Mouse (Mus musculus) right cerebral cortex, adult 2 months (tissue): Measurements from ENCODE around the gene Slc4a1.

Experiments
- DNase-seq, 2 experiments: peaks; one replicate each; pipeline ENCODE4 v3.0.0; 2021 to 2022; ENCODE audit warnings: low spot score in 2 of 2

Gene Slc4a1

DNA sequence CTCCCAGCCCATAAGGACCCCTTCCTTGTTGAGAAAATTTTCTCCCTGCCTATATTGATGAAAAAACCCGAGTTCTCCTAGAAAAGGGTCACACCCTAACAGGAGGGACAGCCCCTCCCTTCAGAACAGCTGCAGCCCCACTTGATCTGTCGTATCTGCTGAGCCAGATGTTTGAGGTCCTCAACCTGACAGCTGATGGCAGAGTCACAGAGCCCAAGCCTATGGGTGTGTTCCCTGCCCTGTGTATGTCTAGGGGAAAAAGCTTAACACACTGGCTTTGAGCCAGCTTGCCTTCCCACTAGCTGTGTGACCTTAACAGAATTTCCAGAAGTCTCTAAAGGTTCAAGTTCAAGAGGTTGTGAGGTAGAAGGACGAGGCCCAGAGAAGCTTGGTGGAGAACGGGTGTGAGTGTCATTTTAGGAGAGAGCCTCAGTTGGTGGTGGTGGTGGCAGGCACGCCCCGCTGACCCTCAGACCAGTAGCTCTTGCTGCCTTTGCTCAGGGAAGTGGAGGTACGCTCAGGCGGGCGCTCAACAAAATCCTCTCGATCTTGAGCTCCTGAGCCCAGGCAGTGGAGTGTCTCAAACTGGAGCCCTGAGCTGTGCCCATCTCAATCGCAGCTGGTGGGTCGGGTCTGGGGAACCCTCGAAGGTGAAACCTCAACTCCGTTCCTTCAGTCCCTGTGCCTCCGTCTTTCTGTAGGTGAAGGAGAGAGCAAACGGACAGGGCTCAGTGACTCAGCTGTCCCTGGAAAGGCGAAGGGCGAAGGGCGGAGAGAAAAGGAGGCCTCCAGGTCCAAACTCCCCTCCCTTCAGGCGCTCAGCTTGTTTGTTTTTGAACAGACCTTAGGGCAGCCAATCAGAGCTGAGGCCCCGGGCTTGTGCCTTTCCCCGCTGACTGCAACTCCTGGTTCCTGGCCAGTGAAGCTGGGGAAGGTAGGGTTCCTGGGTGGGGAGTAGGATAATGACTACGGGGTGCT lies 9.5 kb upstream of the Slc4a1 start:
- DNase-seq, result no peak

DNA sequence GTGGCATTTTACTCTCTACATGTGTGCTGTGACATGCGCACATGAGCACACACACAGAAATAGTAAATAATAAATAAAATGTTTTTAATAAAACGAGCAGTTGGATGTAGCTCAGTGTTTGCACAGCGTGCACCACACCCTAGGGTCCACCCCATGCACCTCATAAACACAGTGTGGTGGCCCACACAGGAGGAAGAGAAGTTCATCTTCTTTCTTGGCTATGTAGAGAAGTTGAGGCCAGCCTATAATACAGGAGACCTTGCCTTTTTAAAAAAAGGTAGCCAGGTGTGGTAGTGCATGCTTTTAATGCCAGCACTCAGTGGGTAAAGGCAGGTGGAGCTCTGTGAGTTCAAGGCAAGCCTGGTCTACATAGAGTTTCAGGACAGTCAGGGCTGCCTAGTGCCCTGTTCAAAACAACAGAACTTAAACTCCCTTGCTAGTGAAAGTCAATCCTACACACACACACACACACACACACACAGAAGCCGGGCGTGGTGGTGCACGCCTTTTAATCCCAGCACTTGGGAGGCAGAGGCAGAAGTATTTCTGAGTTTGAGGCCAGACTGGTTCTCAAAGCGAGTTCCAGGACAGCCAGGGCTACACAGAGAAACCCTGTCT lies 8.2 kb upstream of the Slc4a1 start:
- DNase-seq, result no peak

DNA sequence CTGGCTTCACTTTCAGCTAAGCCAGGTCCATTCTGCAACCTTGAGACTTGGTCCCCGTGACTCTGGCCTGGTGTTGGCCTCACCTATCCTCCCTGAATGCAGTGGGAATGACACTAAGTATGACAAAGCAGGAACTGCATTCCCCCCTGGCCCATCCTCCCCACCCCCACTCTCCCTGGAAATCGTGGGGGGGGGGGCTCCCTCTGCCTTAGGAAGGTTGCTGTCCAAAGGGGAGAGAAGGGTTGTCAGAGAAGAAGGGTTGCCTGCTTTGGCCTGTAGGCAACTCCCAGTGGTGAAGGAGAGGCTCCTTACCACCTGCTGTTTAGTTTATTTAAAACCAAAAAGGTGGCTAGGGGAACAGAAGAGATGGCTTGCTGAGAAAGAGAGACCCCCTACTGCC lies 7.6 kb upstream of the Slc4a1 start:
- no peak for DNase-seq

DNA sequence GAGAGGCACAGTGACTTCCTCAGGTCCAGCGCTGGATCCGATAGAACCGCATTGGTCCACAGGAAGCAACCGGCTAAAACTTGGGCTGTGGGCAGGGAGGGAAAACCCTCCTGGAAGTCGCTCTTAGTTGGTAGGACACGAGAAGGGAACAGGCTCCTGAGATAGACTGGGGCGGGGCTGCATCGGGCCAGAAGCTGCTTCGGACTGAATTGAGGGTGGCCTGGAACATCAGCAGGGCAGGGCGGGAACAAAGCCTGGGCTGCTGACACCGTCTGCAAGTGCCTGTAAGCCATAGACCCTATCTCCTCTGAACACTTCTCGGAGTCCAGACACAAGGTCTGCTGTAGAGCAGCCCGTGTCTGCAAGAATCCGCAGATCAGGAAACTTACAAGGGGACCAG lies 6.9 kb upstream of the Slc4a1 start:
- DNase-seq, result no peak

DNA sequence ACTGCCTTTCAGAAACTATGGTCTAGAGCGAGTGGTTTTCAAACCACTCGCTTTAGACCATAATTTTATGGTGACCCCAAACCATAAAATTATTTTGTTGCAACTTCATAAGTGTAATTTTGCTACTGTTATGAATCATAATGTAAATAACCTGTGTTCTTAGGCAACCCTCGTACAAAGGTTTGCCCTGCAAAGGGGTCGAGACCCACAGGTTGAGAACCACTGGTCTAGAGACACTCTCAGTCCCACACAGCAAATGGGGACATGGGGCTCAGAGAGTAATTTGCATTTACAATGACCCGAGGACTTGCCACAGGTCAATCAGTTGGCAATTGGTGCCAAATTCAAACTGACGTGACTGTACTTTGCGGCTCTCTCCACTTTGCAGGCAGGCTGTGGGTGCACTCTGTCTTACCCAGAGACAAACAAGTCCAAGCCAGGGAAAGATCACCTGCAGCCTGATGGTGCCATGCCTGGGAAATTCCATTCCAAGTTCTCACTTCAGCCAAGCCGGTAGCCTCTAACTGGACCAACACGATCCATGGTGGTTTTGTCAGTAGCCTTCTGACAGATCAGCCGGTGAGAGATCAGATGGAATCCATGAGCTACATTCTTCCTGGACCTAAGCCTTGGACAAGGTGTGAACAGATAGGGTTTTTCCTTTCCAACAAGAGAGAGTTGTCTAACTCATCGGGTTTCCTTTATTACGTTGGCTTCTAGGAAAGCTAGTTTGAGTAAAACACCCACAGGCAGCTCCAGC lies 6.1 kb upstream of the Slc4a1 start:
- DNase-seq, result no peak

DNA sequence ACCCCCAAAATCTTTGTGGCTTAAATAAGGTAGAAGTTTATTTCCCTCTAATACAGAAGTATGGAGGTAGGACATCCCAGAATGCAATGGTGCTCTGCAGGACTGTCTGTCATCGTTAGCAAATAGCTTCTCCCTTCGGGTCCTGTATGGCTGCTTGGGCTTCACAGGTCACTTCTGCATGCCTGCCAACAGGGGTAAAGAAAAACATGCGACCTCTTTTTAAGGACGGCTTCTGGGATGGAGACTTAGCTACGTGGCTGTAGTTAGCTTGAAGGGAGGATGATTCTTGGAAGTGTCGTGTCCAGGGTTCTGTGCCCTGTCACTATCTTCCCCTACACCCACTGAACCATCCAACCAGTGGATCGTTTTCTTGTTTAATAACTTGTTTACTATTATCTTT lies 4.3 kb upstream of the Slc4a1 start:
- DNase-seq, result no peak

DNA sequence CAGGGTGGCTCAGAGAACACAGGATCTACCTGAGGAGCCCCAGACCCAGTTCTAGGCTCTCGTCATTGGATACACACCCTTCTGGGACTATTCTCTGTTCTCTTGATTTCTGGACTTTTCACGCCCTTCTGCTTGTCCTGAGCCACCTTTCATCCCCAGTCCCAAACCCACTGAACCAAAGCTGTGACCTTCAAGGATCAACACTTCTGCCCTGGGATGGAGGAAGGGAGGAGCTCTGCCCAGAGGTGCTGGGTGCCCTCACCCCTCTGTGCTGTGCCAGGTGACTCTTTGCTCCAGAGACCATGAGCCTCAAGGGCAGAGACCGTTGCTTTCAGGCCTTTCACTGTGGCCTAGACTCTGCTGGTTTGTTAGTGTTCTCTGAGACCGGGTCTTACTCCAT lies 3.3 kb upstream of the Slc4a1 start:
- DNase-seq, result no peak

DNA sequence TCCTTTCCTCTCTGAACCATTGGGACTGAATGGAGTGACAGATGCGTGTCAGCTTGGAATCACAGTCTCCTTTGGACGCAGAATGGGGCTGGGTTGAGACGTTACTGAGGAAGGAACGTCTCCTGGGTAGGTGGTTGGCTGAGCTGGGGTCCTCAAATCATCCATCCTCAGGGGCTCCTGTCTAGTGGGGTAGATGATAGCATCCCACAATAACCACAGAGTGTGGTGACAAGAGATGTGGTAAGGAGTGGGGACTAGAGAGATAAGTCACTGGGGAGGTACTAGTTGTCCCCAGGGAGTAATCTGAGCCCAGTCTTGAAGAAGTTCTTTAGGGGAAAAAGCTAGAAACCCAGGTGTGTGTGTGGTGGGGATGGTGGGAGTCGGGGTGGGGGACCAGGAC lies 2.3 kb upstream of the Slc4a1 start:
- DNase-seq, result no peak

DNA sequence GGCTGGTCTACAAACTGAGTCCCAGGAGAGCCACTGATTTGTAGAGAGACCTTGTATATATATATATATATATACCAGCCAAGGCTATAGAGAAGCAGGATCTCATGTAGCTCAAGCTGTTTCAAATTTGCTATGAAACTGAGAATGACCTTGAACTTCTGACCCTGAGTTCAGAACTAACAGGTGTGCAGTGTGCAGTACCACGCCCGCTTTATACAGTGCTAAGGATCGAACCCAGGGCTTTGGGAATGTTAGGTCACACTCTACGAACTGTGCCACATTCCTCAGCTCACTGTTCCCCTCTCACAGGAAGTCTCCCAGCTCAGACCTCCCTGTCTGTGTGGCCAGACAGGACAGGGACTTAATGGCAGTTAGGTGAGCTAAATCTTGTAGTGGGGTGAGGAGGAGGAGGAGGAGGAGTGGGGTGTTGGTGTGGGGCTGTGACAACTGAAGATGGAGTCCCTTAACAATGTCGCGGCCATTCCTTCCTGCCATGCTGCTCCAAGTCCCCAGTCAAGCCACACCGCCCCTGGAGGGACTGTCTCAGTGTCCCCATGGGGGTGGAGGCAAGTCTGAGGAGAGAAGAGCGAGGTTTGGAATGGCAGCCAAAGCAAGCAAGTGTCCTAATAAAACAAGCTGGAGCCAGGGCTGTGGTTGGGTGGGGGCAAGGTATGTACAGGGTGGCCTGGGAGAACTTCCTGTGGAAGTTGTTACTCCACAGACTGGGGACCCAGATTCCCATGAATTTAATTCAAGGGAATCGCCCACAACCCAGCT lies 1.7 kb upstream of the Slc4a1 start:
- no peak for DNase-seq

DNA sequence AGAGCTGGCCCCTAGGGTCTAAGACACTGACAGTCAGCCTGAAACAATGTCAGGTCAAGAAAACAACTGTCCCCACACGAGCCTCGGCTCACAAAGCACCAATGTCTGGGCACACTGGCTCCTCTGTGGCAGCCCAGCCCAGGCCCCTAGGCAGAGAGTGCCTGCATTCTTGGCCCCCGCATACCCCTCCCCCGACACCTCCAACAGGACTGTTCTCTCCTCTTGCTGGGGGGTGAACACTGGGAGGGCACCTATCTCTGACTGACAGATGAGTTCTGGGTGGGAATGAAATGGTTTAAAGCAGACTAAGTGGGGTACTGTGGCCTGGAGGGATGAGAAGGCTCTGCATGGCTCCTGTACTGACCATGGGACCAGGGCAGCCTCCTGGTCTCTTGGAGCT lies 304 bp downstream of the Slc4a1 start:
- DNase-seq, result no peak

DNA sequence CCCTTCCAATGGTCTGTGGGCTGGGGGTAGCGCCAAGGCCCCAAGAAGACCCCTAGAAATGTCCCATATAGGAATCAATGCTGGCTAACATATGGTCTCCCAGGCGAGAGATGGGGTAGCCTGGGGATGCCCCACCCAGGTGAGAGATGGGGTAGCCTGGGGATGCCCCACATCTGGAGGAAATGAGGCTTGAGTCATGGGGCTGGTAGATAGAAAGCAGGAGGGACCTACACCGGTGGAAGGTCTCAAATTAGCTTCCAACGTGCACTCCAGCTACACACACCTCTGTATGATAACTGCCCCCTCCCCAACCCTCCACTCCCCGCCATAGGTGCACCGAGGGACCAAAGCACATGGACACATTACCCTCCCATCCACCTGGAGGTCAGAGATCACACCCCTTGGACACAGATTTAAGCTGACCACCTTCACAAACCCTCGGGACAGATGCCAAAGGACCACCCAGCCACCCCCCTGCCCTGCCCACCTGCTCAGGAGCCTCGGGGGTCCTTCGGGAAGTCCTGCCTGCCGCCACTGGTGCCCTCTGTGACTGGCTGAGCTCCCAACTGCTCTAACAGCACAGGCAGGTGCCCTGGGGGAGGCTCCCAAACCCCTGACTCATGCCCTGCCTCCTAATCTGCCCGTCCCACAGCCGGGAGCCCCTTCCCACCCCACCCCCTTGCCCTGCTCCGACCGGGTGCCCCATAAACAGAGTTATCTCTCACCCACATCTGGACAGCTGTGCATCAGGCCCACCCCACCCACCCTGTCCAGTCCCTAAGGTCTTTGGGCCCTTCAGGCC lies 1.2 kb downstream of the Slc4a1 start:
- DNase-seq, result no peak

DNA sequence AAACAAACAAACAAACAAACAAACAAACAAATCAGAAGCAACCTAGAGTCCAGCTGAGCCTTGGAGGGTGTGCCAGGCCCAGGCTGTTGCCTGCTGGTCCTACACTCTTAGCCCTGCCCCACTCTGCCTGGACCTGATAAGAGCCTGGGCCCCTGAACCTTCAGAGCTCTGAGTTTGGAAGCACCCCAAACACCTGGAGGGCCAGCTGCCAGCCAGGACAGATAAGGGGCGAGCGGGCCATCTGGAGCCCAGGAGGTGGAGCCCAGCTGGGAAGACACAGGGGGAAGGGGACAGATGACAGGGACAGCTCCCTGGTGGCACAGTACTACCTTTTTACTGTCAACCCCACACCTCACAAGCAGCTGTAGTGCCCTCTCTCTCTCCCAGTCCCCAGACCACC lies 2.4 kb downstream of the Slc4a1 start:
- no peak for DNase-seq

DNA sequence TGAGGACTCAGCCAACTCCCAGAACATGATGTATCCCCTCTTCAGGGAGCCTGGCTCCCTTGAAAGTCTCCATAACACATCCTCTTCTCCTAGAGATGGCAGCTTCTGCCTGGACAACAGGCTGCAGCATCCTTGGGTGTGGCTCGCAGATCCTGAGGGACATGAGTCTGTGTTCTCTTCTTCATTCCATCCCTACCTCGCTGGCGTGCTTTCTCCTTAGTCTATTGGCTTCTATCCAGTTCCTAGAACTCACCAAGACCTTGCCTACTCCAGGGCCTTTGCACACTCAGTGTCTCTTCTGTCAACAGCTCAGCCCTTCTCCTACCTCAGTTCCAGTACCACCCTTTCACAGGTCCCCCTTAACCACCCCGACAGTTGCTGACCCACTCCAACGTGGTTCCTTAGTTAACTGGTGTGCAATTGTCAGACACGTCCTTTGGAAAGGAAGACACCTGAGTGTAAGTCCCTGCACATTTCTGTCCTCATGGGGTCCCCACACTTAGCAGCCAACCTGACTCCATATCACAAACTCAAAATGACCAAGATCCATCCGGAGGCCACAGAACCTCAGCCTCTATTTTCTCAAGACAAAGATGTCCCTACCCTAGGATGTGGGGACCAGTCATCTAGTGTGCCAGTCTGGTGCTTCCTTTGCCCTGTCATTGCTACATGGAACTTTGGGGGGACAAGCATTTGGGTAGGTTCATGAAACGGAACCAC lies 4.1 kb downstream of the Slc4a1 start:
- DNase-seq, result no peak

DNA sequence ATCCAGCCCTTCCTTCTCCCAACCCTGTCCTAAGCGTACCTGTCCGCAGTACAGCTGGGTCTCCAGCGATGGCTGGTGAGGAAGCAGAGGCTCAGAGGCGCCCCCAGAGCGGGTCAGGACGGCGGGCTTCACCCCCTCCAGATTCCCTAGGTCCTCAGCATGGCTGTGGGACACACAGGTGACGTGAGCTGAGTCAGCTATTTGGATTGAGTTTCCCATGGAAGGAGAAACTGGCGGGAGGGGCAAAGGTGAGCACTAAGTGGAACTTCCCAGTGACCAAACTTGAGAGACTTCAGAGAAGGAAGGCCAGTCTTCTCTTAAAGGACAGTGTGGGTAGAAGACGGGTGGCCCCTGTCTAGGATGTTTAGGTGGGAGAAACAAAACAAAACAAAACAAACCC lies 7.6 kb downstream of the Slc4a1 start:
- no peak for DNase-seq

DNA sequence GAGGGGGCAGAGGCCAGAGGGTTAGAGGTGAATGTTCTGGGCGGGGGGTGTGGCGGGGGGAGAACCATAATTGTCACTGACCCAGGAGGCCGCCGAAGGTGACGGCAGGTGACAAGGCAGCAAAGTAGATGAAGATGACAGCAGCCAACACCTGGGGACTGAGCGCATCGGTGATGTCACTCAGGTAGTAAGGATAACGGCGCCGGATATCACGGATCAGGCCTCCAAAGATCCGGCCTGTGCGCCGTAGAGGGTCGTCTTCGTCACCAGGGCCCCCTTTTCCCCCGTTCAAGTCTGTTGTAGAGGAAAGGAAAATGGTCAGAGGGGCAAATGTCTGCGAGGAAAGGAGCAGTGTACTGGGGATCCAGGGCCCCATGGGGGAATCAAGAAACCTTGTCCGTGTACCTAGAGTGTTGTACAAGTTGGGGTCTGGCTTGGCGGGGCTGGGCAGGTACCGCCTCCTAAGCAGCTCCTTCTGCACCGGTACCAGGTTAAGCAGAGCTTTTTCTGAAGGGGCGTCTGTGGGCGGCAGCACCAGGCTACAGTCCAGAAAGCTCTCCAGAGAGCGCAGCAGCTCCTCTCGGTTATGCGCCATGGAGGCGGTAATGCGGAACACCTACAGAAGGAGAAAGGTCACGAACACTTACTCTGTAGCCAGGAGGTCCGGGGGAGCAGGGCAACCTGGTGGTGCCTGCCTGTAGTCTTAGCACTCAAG lies 9.2 kb downstream of the Slc4a1 start:
- peak; percentile 37 to 38 for DNase-seq

DNA sequence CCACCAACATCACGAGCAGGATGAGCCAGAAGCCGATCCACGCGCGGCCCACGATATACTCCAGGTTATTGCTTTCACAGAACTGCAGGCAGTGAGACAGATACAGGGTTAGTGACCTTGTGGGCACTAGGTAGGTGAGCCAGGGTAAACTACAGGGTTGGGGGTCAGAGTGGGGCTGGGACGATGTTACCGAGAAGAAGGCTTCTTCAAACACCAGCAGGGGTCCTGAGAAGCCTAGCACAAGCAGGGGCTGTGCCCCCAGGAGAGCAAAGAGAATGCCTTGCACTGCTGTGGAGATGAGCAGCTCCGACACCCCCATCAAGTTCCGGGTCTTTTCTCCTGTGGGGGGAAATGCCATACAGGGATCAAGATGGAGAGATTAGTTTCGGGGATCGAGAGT lies 9.8 kb downstream of the Slc4a1 start:
- DNase-seq, result no peak

DNA sequence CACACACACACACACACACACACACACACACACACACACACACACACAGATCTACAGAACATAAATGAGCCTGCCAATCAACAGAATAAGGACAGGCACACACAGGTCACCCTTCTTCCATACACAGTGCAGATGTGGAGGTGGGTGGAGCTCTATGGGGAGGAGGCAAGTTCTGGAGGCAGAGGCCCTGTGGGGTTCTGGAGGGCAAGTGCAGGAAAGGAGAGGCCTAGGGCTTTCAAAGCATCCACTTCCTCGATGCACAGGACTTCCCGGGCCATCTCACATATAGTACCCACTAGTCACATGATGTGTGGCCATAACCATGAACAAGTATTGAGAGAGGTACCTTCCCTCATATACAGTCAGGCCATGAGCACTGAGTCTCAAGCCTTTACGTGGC lies 10.5 kb downstream of the Slc4a1 start:
- no peak for DNase-seq

DNA sequence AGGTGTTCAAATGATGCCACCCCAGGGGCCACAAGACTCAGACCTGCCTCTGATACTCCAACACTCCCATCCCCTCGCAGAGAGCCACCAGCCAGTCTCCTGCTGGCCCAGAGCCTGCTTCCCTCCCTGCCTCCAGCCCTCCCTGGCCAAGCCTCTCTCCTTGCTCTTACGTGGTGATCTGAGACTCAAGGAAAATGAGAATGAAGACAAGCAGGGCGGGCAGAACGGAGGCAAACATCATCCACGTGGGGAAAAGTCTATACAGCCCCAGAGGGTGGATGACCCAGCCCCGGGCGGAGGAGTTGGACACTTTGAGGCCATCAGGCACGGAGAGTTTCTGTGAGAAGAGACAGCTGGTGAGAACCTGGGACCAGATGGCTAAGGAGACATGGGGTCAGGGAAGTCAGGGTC lies 13.0 kb downstream of the Slc4a1 start:
- DNase-seq, result no peak

DNA sequence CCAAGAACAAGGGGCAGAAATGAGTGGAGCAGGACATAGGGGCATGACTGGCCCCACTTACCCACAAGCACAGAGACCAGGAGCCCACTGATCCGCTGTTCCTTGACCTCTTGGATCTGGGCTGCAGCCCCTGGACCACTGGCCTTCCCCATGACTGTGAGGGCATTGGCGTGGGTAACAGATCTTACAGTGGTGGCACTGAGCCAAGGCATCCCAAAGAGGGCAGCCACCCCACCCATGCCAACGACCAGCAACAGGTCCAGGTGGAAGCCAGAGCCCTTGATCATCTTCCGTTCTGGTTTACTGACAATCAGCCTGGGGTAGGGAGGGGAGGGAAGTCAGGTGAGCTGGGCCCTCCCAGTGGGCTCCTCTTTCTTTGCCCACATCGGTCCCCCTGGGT lies 13.6 kb downstream of the Slc4a1 start:
- DNase-seq, result no peak
